Mouse (Mus musculus) lung, postnatal 4 days (tissue): ENCODE data around the gene Kmt2d.
"Not testable (repeated sequence)": the region's sequence is repeated elsewhere in the genome, so short reads cannot be mapped to it uniquely, and the experiment has no call there.

Experiments
- DNase-seq, 2 experiments: peaks; one replicate each; pipeline ENCODE4 v3.0.0; 2021

The Kmt2d gene

GRCm38 (mm10) chr15:98827611-98828011 lies 43.4 kb downstream of the Kmt2d start:
- no peak for DNase-seq

GRCm38 (mm10) chr15:98823434-98823833 lies 47.6 kb downstream of the Kmt2d start:
- no peak for DNase-seq

GRCm38 (mm10) chr15:98822147-98822546 lies 48.9 kb downstream of the Kmt2d start:
- DNase-seq, result no peak

- peak in 1 of 2 experiments; percentile 41 for DNase-seq
These were observed 49.6 kb downstream of the Kmt2d start for GRCm38 (mm10) chr15:98821403-98821802.

GRCm38 (mm10) chr15:98820937-98821336 lies 50.1 kb downstream of the Kmt2d start:
- no peak for DNase-seq

GRCm38 (mm10) chr15:98818171-98818570 lies 52.8 kb downstream of the Kmt2d start:
- no peak for DNase-seq

GRCm38 (mm10) chr15:98812741-98813424 lies 58.1 kb downstream of the Kmt2d start:
- DNase-seq, result no peak

- DNase-seq, result not testable (repeated sequence)
These were observed 60.8 kb downstream of the Kmt2d start for GRCm38 (mm10) chr15:98810212-98810611.

- no peak for DNase-seq
These were observed 61.6 kb downstream of the Kmt2d start, which contains the start of gene Ddn for GRCm38 (mm10) chr15:98809390-98809789. TSS of gene Ddn (minus strand) at chr15:98809490.

GRCm38 (mm10) chr15:98808651-98809134 lies 62.3 kb downstream of the Kmt2d start:
- no peak for DNase-seq

GRCm38 (mm10) chr15:98807895-98808650 lies 62.9 kb downstream of the Kmt2d start:
- DNase-seq, result peak; percentile 47 to 59

GRCm38 (mm10) chr15:98806809-98807770 lies 63.9 kb downstream of the Kmt2d start:
- peak; percentile 39 to 43 for DNase-seq

GRCm38 (mm10) chr15:98806071-98806808 lies 64.8 kb downstream of the Kmt2d start:
- no peak for DNase-seq

GRCm38 (mm10) chr15:98805324-98806040 lies 65.5 kb downstream of the Kmt2d start:
- peak; percentile 81 to 84 for DNase-seq

GRCm38 (mm10) chr15:98804054-98804453 lies 67.0 kb downstream of the Kmt2d start:
- DNase-seq, result peak; percentile 78 to 88

GRCm38 (mm10) chr15:98802926-98803325 lies 68.1 kb downstream of the Kmt2d start:
- no peak for DNase-seq

GRCm38 (mm10) chr15:98799396-98799795 lies 71.6 kb downstream of the Kmt2d start:
- DNase-seq, result peak; percentile 78 to 89

- DNase-seq, result no peak
These were observed 72.1 kb downstream of the Kmt2d start for GRCm38 (mm10) chr15:98798903-98799302.

GRCm38 (mm10) chr15:98797835-98798492 lies 73.0 kb downstream of the Kmt2d start:
- DNase-seq, result no peak

- no peak for DNase-seq
These were observed 74.0 kb downstream of the Kmt2d start for GRCm38 (mm10) chr15:98796803-98797595.
